Mouse (Mus musculus) G1E (cell line): Measurements from ENCODE around the gene Brd4. TPM values are rescaled to one million over a fixed set of nuclear protein-coding genes. Genes with fewer than 3 reads are reported as not detected.
A peak's percentile ranks its signal among the peaks of the same experiment; 100 is the strongest.

Experiments used
- ATAC-seq: 2 replicates; pipeline ENCODE4 v1.8.0; 2016; ENCODE audit warnings: mild to moderate bottlenecking; ENCODE audit not compliant: insufficient number of reproducible peaks, poor library complexity, low FRiP score, severe bottlenecking; ENCODE audit errors: extremely low read depth
- DNase-seq: peaks from one replicate; pipeline ENCODE4 v3.0.0; 2012; ENCODE audit warnings: low spot score
- H3K27me3 ChIP-seq: 2 replicates; pipeline ENCODE4 v1.6.1; 2012; ENCODE audit warnings: mild to moderate bottlenecking, low read length, inconsistent platforms; ENCODE audit not compliant: insufficient read depth
- H3K36me3 ChIP-seq: replicated peaks from 2 replicates; pipeline ENCODE3; 2012; ENCODE audit warnings: mild to moderate bottlenecking, inconsistent platforms
- H3K4me1 ChIP-seq: 2 replicates; pipeline ENCODE4 v1.6.1; 2012; ENCODE audit warnings: low read depth, low read length, inconsistent platforms, mixed read lengths; ENCODE audit not compliant: insufficient read depth
- H3K4me3 ChIP-seq: 2 replicates; pipeline ENCODE4 v1.5.1; 2012; ENCODE audit warnings: low read depth, mild to moderate bottlenecking, inconsistent platforms, low read length, moderate library complexity, mixed read lengths
- H3K9me3 ChIP-seq: replicated peaks from 2 replicates; pipeline ENCODE4 v1.6.1; 2012; ENCODE audit warnings: inconsistent platforms
- CTCF ChIP-seq: IDR thresholded peaks from 2 replicates; pipeline ENCODE4 v1.5.1; 2012; ENCODE audit warnings: low read depth, low read length, inconsistent platforms, mixed read lengths
- GATA1 ChIP-seq: IDR thresholded peaks from 2 replicates; pipeline ENCODE4 v1.6.1; 2012; ENCODE audit warnings: borderline replicate concordance, low read length, inconsistent platforms, mixed read lengths
- GATA2 ChIP-seq: IDR thresholded peaks from 2 replicates; pipeline ENCODE4 v1.6.1; 2012; ENCODE audit warnings: low read depth, low read length, inconsistent platforms, borderline replicate concordance
- POLR2AphosphoS5 ChIP-seq: IDR thresholded peaks from 2 replicates; pipeline ENCODE4 v1.6.1; 2012; ENCODE audit warnings: low read depth, low read length, inconsistent platforms; ENCODE audit not compliant: insufficient replicate concordance
- TAL1 ChIP-seq: conservative IDR thresholded peaks from 2 replicates; pipeline ENCODE4 v1.6.1; 2012; ENCODE audit warnings: low read depth, low read length, inconsistent platforms, mixed read lengths
- polyA plus RNA-seq: library from polyadenylated mRNA; stranded (reverse); fragments of >175 nt; gene quantifications from 2 replicates; pipeline ENCODE4 v1.2.3, GENCODE M21; 2012
- total RNA-seq, 2 experiments: library from RNA; stranded (forward) in 1 of 2; stranded (reverse) in 1 of 2; fragments of 200-1000 nt in 1 of 2; fragments of >200 nt in 1 of 2; fragmentation: Nextera tagmentation in 1 of 2; gene quantifications; 2 replicates each; pipeline ENCODE4 v1.2.3; 2014 to 2017

Gene Brd4
- 269 and 323 TPM in 2 replicates for total RNA-seq (2014; fragmentation: Nextera tagmentation)
- total RNA-seq (2017): 11.5 and 16.0 TPM in 2 replicates
- 210 and 237 TPM in 2 replicates for polyA plus RNA-seq

- Histone ChIP-seq H3K27me3 (no peaks in the 10 kb centered on the region), H3K36me3 (peaks cover 16% of the 10 kb centered on the region), H3K4me3 (peak within 1 kb of the TSS; percentile 97), H3K4me1 (peaks cover 42% of the 10 kb centered on the region), H3K9me3 (no peaks in the 10 kb centered on the region)
- DNase-seq (peak; percentile 93), ATAC-seq (peak; percentile 52)
- TF ChIP-seq GATA1: no peak
- no peak for TF ChIP-seq CTCF
- TF ChIP-seq POLR2AphosphoS5: no peak
- no peak for TF ChIP-seq GATA2
- no peak for TF ChIP-seq TAL1
Measured at GRCm38 (mm10) chr17:32284262-32285137, at the start of gene Brd4. Gene Brd4, minus strand, starts transcription at chr17:32284722.

GRCm38 (mm10) chr17:32333675-32334303 lies 49.3 kb upstream of the Brd4 start:
- no peak for TF ChIP-seq GATA2
- no peak for TF ChIP-seq TAL1
- no peak for TF ChIP-seq GATA1
- TF ChIP-seq POLR2AphosphoS5: no peak
- no peak for TF ChIP-seq CTCF
- peaks cover 92% of the 10 kb centered on the region for H3K36me3 ChIP-seq
- no peak for DNase-seq
- no peaks in the 10 kb centered on the region for H3K4me1 ChIP-seq
- H3K27me3 ChIP-seq: no peaks in the 10 kb centered on the region
- H3K4me3 ChIP-seq: no peak overlapping the region
- no peaks in the 10 kb centered on the region for H3K9me3 ChIP-seq
- no peak for ATAC-seq

GRCm38 (mm10) chr17:32327501-32327900 lies 43.0 kb upstream of the Brd4 start:
- no peak for DNase-seq
- no peak for ATAC-seq
- peaks cover 5% of the 10 kb centered on the region for H3K4me1 ChIP-seq
- H3K27me3 ChIP-seq: no peaks in the 10 kb centered on the region
- no peaks in the 10 kb centered on the region for H3K9me3 ChIP-seq
- H3K36me3 ChIP-seq: peaks cover 84% of the 10 kb centered on the region
- H3K4me3 ChIP-seq: no peak overlapping the region
- TF ChIP-seq GATA1 (no peak), POLR2AphosphoS5 (no peak), GATA2 (no peak), CTCF (no peak), TAL1 (no peak)

GRCm38 (mm10) chr17:32322809-32323208 lies 38.3 kb upstream of the Brd4 start:
- no peaks in the 10 kb centered on the region for H3K9me3 ChIP-seq
- peaks cover 73% of the 10 kb centered on the region for H3K36me3 ChIP-seq
- no peak for DNase-seq
- peaks cover 35% of the 10 kb centered on the region for H3K4me1 ChIP-seq
- no peak overlapping the region for H3K4me3 ChIP-seq
- no peak for ATAC-seq
- no peaks in the 10 kb centered on the region for H3K27me3 ChIP-seq
- TF ChIP-seq CTCF (no peak), TAL1 (no peak), GATA1 (no peak), POLR2AphosphoS5 (no peak)

- Histone ChIP-seq H3K27me3 (no peaks in the 10 kb centered on the region), H3K4me3 (peak overlapping the region; percentile 93), H3K9me3 (no peaks in the 10 kb centered on the region), H3K4me1 (peaks cover 44% of the 10 kb centered on the region), H3K36me3 (peaks cover 73% of the 10 kb centered on the region)
- no peak for DNase-seq
- ATAC-seq: no peak
- TF ChIP-seq POLR2AphosphoS5 (no peak), GATA2 (no peak), TAL1 (no peak), GATA1 (no peak), CTCF (no peak)
Measured at GRCm38 (mm10) chr17:32321836-32322235, 37.3 kb upstream of the Brd4 start.

- Histone ChIP-seq H3K4me1 (peaks cover 49% of the 10 kb centered on the region), H3K27me3 (no peaks in the 10 kb centered on the region), H3K9me3 (no peaks in the 10 kb centered on the region), H3K4me3 (peak overlapping the region; percentile 93), H3K36me3 (peaks cover 73% of the 10 kb centered on the region)
- TF ChIP-seq CTCF (no peak), GATA1 (no peak), GATA2 (no peak), POLR2AphosphoS5 (no peak), TAL1 (no peak)
- ATAC-seq: peak; percentile 24; the same call in 1 of the 2 replicates
- DNase-seq: peak; percentile 75
Measured at GRCm38 (mm10) chr17:32321390-32321734, 36.8 kb upstream of the Brd4 start.
